Mouse (Mus musculus) heart, adult 2 months (tissue): ENCODE measurements around the gene S1pr5.

Source experiments
- CTCF ChIP-seq: fragments of 200-600 bp; IDR thresholded peaks from 2 replicates; pipeline ENCODE4 v1.8.1; 2022; ENCODE audit warnings: antibody characterized with exemption, mild to moderate bottlenecking, moderate library complexity
- EP300 ChIP-seq: fragments of 200-500 bp; IDR thresholded peaks from 2 replicates; pipeline ENCODE4 v1.6.1; 2011; ENCODE audit warnings: low read depth, low read length, control low read depth; ENCODE audit not compliant: insufficient read depth
- POLR2A ChIP-seq: fragments of 200-500 bp; IDR thresholded peaks from 2 replicates; pipeline ENCODE4 v1.6.1; 2011; ENCODE audit warnings: mild to moderate bottlenecking, low read depth, low read length, control low read depth; ENCODE audit not compliant: insufficient read depth

DNA sequence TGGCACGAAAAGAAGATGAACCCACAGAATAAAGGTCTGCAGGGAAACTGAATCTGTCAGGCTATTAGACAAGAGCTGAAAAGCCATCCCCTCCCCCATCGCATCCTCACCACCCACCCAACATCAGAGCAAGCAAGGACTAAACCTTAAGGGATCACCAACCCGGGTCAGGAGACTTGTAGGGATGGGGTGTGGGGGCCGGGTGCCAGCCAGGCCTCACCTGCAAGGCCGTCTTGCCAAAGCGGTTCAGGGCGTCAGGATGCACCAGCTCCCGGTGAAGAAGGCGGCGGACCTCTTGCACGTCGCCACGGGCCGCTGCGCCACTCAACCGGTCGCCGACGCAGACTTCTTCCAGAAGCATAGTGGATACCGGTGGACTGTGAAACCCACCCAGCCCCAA is 42.3 kb upstream of the S1pr5 start:
- no peak for TF ChIP-seq EP300
- TF ChIP-seq POLR2A = no peak
- no peak for TF ChIP-seq CTCF
